Mouse (Mus musculus): ENCODE measurements around the gene Gm26558.

The Gm26558 gene

DNA sequence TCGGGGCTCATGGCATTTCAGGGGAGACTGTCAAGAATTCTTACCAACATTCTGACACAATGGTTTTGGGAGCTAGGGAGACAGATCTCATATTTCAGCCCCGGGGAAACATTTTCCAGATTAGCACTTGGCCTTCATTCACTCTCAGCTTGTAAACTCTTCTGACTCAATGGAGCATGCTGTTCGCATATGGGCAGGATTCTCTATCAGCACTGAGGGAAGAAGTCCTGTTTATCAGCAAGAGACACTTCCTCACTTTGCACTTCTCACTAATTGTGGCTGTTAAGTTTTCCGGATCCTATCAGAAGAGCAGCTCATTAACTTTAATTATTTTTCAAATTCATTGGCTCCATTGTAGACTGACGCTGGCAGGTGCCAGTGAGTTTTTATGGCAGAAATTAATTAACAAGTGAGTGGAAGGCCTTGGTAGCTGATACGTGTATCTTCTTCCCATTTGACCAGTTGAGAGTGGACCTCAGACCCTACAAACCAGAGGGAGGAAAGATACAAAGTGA lies 16.6 kb downstream of the Gm26558 start:
- DNase-seq = no peak

- DNase-seq = peak; percentile 9
These were observed 18.8 kb downstream of the Gm26558 start for GRCm38 (mm10) chr2:70642971-70643565.

DNA sequence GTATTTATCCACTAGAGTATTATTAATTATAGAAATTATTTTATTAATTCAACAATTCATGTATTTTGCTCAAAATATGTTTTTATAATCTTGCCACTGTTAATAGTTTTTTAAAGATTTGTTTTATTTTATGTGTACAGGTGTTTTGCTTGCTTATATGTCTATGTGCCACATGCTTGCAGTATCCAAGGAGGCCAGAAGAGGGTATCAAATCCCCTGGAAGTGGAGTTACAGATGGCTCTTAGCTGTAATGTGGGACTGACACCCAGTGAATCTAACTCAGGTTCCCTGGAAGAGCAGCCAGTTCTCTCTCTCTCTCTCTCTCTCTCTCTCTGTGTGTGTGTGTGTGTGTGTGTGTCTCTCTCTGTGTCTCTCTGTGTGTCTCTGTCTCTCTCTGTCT lies 20.9 kb downstream of the Gm26558 start:
- DNase-seq = no peak

DNA sequence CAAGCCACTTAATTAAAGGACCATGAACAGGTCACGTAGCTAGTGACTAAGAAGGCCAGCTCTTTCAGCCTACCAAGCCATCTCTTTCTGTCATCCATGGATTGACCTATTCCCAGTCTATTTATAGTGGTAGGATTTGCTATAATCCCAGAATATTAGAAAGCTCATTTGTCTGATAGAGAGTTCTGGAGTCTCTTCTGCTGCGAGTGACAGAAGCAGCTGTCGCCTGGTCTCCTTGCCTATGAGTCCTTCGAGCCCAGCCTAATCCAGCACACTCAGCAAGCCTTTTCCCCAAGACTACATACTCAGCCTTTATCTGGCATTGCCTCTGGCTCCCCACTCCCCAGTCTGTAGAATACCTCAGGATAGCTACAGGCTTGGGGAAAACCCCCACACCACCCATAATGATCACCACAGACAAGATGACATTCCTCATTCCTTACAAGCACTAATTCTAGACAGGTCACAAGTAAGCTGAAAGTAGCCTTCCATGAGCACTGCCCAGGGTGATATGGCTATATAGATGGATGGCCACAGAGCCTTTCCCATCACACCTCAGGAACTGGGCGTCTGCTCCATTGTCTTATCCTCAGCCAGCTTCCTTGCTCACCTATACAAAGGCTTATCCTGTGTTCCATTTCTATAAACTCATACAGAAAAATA lies 27.7 kb downstream of the Gm26558 start:
- no peak for DNase-seq

DNA sequence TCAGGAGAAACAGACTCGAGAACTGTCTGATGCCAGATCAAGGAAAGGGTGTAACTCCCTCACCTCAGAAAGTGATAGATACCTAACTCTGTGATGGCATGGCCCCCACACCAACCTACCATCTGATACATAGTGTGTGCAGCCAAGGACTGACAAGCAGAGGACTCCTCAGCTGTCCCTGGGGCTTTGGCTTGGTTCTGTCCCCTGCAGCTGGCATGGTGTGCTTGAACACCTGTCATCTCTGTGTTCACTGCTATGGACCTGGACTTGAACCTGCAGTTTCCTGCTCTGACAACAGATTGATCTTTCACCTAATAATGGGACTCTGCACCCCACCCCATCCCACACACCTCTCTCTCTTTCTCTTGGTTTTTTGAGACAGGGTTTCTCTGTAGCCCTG lies 29.5 kb downstream of the Gm26558 start:
- DNase-seq = no peak

DNA sequence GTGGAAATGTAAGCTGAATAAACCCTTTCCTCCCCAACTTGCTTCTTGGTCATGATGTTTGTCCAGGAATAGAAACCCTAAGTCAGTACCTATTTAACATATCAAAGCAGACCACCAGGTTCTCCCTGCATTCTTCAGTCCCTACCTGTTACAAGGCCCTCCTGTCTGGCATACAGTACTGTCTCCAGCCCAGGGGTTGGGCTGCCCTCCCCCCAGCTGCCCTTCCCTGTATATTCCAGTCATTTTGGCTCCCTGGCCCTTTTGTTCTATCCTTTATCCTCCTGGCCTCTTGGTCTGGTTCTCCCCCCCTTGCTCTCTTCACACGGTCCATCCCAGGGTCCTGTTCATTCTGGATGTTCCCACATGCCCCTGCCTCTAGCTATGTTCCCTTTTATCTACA lies 30.6 kb downstream of the Gm26558 start:
- DNase-seq = no peak

- DNase-seq = no peak
These were observed 32.0 kb downstream of the Gm26558 start for GRCm38 (mm10) chr2:70629921-70630320.

- DNase-seq = peak; percentile 23
These were observed 32.6 kb downstream of the Gm26558 start for GRCm38 (mm10) chr2:70629339-70629761.

- DNase-seq = no peak
These were observed 33.5 kb downstream of the Gm26558 start for GRCm38 (mm10) chr2:70628397-70628796.

GRCm38 (mm10) chr2:70625761-70626160 lies 36.1 kb downstream of the Gm26558 start:
- no peak for DNase-seq

DNA sequence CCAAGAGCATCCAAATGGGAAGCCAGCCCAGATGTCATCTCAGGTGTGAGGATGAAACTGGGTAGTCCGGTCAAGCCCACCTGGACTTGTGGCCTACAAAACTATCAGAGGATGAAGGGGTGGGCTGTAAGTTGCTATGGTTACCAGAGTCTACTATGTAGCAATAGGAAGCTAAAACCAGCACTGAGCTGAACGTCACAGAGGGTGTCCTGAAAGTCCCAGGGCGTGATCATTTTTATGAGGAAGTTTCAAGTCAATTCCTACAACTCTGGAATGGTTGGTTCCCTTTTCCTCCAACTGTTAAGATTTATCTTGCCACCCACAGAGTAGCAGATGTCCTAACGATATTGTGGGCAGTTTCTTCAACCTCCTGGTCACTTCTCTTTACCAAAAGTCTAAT lies 39.7 kb downstream of the Gm26558 start:
- no peak for DNase-seq

- DNase-seq = peak; percentile 29
These were observed 41.7 kb downstream of the Gm26558 start for GRCm38 (mm10) chr2:70620225-70620624.

DNA sequence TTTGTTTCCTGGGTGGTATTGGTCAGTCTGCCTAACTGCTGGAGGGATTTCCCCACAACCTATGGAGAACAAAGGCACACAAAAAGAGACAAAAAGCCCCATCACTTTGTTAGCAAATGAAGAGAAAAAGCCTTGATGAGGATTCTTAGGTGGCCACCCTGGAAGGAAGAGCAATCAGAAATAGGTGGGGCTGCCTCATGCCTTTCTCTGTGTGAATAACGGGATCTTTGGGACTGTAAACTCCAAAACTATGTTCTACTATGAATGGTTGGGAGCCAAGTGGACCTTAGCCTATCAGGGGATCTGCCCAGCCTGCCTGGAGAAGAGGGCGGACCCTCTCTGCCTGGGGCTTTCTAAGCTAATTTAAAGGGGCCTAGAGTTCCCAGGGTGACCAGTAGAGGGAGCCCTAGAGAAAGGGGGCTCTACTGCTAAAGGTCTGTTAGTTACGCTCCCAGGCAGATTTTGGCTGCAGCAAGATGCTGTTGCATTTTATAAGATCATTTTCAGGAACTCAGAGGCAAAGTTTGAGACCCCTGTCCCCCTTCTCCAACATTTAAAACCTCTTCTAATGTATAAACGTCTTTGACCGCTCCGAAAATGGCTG lies 42.6 kb downstream of the Gm26558 start:
- no peak for DNase-seq

DNA sequence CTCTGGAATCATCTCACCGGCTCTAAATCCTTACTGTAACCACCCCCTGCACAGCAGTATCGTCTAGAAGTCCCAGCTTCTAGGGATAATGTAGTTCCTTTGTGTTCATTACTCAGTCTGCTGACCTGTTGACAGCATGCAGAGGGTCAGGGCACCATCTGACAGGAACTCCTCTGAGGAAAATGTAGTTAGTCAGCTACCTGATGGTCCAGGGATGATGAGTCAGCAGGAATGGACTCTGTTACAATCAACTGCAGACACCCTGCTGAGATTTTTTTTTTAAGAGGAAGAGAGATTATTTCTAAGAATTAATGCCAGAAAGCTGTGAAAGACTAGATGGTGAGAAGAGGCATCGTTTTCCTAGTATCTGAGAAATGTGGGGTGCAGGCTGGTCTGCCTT lies 45.3 kb downstream of the Gm26558 start:
- no peak for DNase-seq

- no peak for DNase-seq
These were observed 45.8 kb downstream of the Gm26558 start for GRCm38 (mm10) chr2:70616076-70616475.

DNA sequence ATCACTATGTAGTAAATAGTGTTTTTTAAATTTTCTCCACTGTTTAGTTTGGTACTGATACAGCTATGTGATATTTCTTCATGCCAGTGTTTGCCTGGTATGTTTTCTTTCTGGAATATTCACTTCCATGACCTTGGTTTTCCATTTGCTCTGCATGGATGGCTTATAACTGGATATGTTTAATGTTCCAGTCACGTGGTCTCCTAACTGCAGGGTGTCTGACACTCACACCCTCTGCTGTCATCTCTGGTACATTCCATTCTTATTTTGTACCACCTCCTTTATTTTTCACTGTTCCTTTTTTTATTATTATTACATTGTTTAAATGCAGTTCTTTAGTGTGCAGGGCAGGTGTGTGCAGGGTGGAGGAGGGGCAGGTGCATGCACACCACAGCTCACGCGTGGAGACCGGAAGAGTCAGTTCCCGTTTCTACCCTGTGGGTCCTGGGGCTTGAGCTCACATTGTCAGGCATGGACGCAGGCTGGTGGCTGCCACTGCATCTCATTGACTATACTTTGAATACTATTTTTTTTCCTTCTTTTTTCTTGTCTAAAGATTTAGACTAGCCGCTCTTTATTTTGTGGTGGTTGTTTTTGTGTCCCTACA lies 47.1 kb downstream of the Gm26558 start:
- no peak for DNase-seq
